ENCODE assay signal across 15 mouse cellular contexts in genomic region chr3:32188955-32189354, GRCm38 (mm10).
DNase-seq lines count a peak whose midpoint lies in the region; ATAC-seq lines count a peak whose summit lies in the region.
"Had no signal": no experiment of that assay in that cellular context is flagged by ENCODE, and none has a peak within 500 bp of the region (broad histone marks: within the 10 kb centered on the region; RNA-seq: fewer than 3 reads in every experiment).

No protein-coding gene starts in this region.

- no peaks in the 10 kb centered on the region for H3K36me3 ChIP-seq in hindbrain, embryonic 13.5 days
- H3K36me3 ChIP-seq in hindbrain, embryonic 10.5 days: no peaks in the 10 kb centered on the region
- H3K36me3 ChIP-seq in neural tube, embryonic 15.5 days: no peaks in the 10 kb centered on the region
- H3K36me3 ChIP-seq: embryonic facial prominence, embryonic 13.5 days; limb, embryonic 15.5 days had no signal

- no peak overlapping the region for H3K4me2 ChIP-seq in hindbrain, embryonic 13.5 days
- H3K4me2 ChIP-seq in neural tube, embryonic 15.5 days: no peak overlapping the region
- H3K4me2 ChIP-seq: embryonic facial prominence, embryonic 13.5 days; heart, embryonic 11.5 days; limb, embryonic 15.5 days had no signal

- WGBS in hindbrain, embryonic 13.5 days: 92% methylated on average over 2 of the region's 2 CpGs
- WGBS in hindbrain, embryonic 10.5 days: 94% methylated on average over 2 of the region's 2 CpGs
- 88% methylated on average over 2 of the region's 2 CpGs for WGBS in neural tube, embryonic 15.5 days

- no peaks in the 10 kb centered on the region for H3K27me3 ChIP-seq in hindbrain, embryonic 13.5 days
- no peaks in the 10 kb centered on the region for H3K27me3 ChIP-seq in hindbrain, embryonic 10.5 days (ENCODE audit: insufficient read depth, poor library complexity, severe bottlenecking)
- no peaks in the 10 kb centered on the region for H3K27me3 ChIP-seq in neural tube, embryonic 15.5 days (replicated peaks)
- H3K27me3 ChIP-seq: embryonic facial prominence, embryonic 13.5 days; limb, embryonic 15.5 days; megakaryocyte, embryonic 14.5 days had no signal

- H3K9ac ChIP-seq in hindbrain, embryonic 13.5 days: no peak overlapping the region
- no peak overlapping the region for H3K9ac ChIP-seq in neural tube, embryonic 15.5 days (replicated peaks)
- H3K9ac ChIP-seq: embryonic facial prominence, embryonic 13.5 days; limb, embryonic 15.5 days had no signal

- ATAC-seq in hindbrain, embryonic 13.5 days (ENCODE audit: low FRiP score): no peak; the same call in 1 of the 2 replicates
- ATAC-seq in neural tube, embryonic 15.5 days (ENCODE audit: low FRiP score): no peak
- ATAC-seq: activated CD4-positive, CD25-positive, alpha-beta regulatory T cell, adult 4 months; CD4-positive, CD25-positive, alpha-beta regulatory T cell, adult 4 months; inflammation-experienced regulatory T-cells, adult 6 months had no signal

- DNase-seq in hindbrain, embryonic 10.5 days (ENCODE audit: low spot score): no peak
- DNase-seq in retina, embryonic 14.5 days (ENCODE audit: low spot score): peak; percentile 8
- DNase-seq in retina, postnatal 1 day: no peak
- peak; percentile 60 for DNase-seq in R1 (ENCODE audit: low read depth, low spot score)
- no peak for DNase-seq in heart, postnatal 36 days
- DNase-seq in thymus, adult 18-20 months: no peak

- no peaks in the 10 kb centered on the region for H3K9me3 ChIP-seq in hindbrain, embryonic 13.5 days
- no peaks in the 10 kb centered on the region for H3K9me3 ChIP-seq in hindbrain, embryonic 10.5 days
- H3K9me3 ChIP-seq in neural tube, embryonic 15.5 days (replicated peaks): no peaks in the 10 kb centered on the region
- H3K9me3 ChIP-seq: embryonic facial prominence, embryonic 13.5 days; limb, embryonic 15.5 days; megakaryocyte, embryonic 14.5 days had no signal

- peaks cover 13% of the 10 kb centered on the region for H3K4me1 ChIP-seq in hindbrain, embryonic 13.5 days (replicated peaks)
- H3K4me1 ChIP-seq in hindbrain, embryonic 10.5 days (replicated peaks): no peaks in the 10 kb centered on the region
- peaks cover 11% of the 10 kb centered on the region for H3K4me1 ChIP-seq in neural tube, embryonic 15.5 days
- H3K4me1 ChIP-seq: limb, embryonic 15.5 days; megakaryocyte, embryonic 14.5 days had no signal

- 0 out of 2 replicates have a peak overlapping the region, but pooled peaks have one; percentile 66 for H3K27ac ChIP-seq in hindbrain, embryonic 13.5 days
- no peak overlapping the region for H3K27ac ChIP-seq in hindbrain, embryonic 10.5 days
- H3K27ac ChIP-seq in neural tube, embryonic 15.5 days (replicated peaks): 0 out of 2 replicates have a peak overlapping the region, but pooled peaks have one; percentile 23
- H3K27ac ChIP-seq: embryonic facial prominence, embryonic 13.5 days; limb, embryonic 15.5 days had no signal

- H3K4me3 ChIP-seq in hindbrain, embryonic 13.5 days: no peak overlapping the region
- no peak overlapping the region for H3K4me3 ChIP-seq in hindbrain, embryonic 10.5 days
- no peak overlapping the region for H3K4me3 ChIP-seq in neural tube, embryonic 15.5 days (replicated peaks)
- H3K4me3 ChIP-seq: embryonic facial prominence, embryonic 13.5 days; limb, embryonic 15.5 days; megakaryocyte, embryonic 14.5 days had no signal

- intact Hi-C loops in heart, postnatal 36 days (cut with DNase I): loop anchor here (1.0 to 2.0 kb wide), 2 partner anchors 399 to 1042 kb away; no protein-coding TSS in a partner anchor

Comparison
In these comparisons a context has a peak if more than half of its experiments do, and no peak if none do; other contexts are left out.
1. DNase-seq: peak in retina, embryonic 14.5 days (single experiment) and R1 (single experiment); none in hindbrain, embryonic 10.5 days (single experiment), retina, postnatal 1 day (single experiment), heart, postnatal 36 days (0 of 2) and thymus, adult 18-20 months (0 of 2).